Mouse (Mus musculus) cerebellum, adult 9-10 months (tissue): Measurements from ENCODE around the gene Rora.

Source experiments
- DNase-seq: peaks from one replicate; pipeline ENCODE4 v3.0.0; 2022

Gene Rora

GRCm38 (mm10) chr9:68823292-68823691, 169.7 kb downstream of the Rora start:
- no peak for DNase-seq

- no peak for DNase-seq
Observed at GRCm38 (mm10) chr9:68825107-68825506, 171.5 kb downstream of the Rora start.

- DNase-seq, result no peak
Observed at GRCm38 (mm10) chr9:68825841-68826240, 172.3 kb downstream of the Rora start.

GRCm38 (mm10) chr9:68827441-68827840, 173.9 kb downstream of the Rora start:
- DNase-seq, result no peak

GRCm38 (mm10) chr9:68829903-68830302, 176.3 kb downstream of the Rora start:
- DNase-seq, result peak; percentile 50

GRCm38 (mm10) chr9:68833323-68833722, 179.7 kb downstream of the Rora start:
- no peak for DNase-seq

GRCm38 (mm10) chr9:68835037-68835649, 181.6 kb downstream of the Rora start:
- DNase-seq, result no peak

GRCm38 (mm10) chr9:68842134-68842892, 188.7 kb downstream of the Rora start:
- DNase-seq, result no peak

- DNase-seq, result no peak
Observed at GRCm38 (mm10) chr9:68845556-68845955, 192.0 kb downstream of the Rora start.

- no peak for DNase-seq
Observed at GRCm38 (mm10) chr9:68850321-68850720, 196.7 kb downstream of the Rora start.

GRCm38 (mm10) chr9:68852201-68852600, 198.6 kb downstream of the Rora start:
- no peak for DNase-seq

- DNase-seq, result no peak
Observed at GRCm38 (mm10) chr9:68852934-68853333, 199.3 kb downstream of the Rora start.

GRCm38 (mm10) chr9:68859500-68859899, 205.9 kb downstream of the Rora start:
- DNase-seq, result no peak

GRCm38 (mm10) chr9:68866317-68866716, 212.7 kb downstream of the Rora start:
- DNase-seq, result no peak

GRCm38 (mm10) chr9:68873838-68874237, 220.3 kb downstream of the Rora start:
- DNase-seq, result no peak

- DNase-seq, result no peak
Observed at GRCm38 (mm10) chr9:68874544-68874943, 221.0 kb downstream of the Rora start.

GRCm38 (mm10) chr9:68875791-68876190, 222.2 kb downstream of the Rora start:
- DNase-seq, result no peak

- DNase-seq, result no peak
Observed at GRCm38 (mm10) chr9:68876289-68876688, 222.7 kb downstream of the Rora start.

- DNase-seq, result no peak
Observed at GRCm38 (mm10) chr9:68881896-68882295, 228.3 kb downstream of the Rora start.

- DNase-seq, result no peak
Observed at GRCm38 (mm10) chr9:68883005-68883404, 229.4 kb downstream of the Rora start.

GRCm38 (mm10) chr9:68883687-68884086, 230.1 kb downstream of the Rora start:
- no peak for DNase-seq

- DNase-seq, result no peak
Observed at GRCm38 (mm10) chr9:68884451-68885035, 231.0 kb downstream of the Rora start.

- DNase-seq, result no peak
Observed at GRCm38 (mm10) chr9:68888670-68889069, 235.1 kb downstream of the Rora start.

GRCm38 (mm10) chr9:68891431-68891830, 237.8 kb downstream of the Rora start:
- no peak for DNase-seq
